Mouse (Mus musculus): Measurements from ENCODE around the gene Lcn8. TPM values are rescaled to one million over a fixed set of nuclear protein-coding genes. Genes with fewer than 3 reads are reported as not detected.

Gene Lcn8
- not detected in 2 replicates for polyA plus RNA-seq (2012; rRNA removed)

GRCm38 (mm10) chr2:25652902-25653301 is at the start of gene Lcn8:
Gene Lcn8 (plus strand): TSS chr2:25653120.

GRCm38 (mm10) chr2:25607761-25608622 is 44.9 kb upstream of the Lcn8 start, which contains the start of gene Rabl6:
Gene Rabl6 (minus strand): TSS chr2:25608521.

GRCm38 (mm10) chr2:25617578-25617977 is 35.3 kb upstream of the Lcn8 start, which contains the start of gene Ccdc183:
Gene Ccdc183 (minus strand): TSS chr2:25617678.

GRCm38 (mm10) chr2:25621229-25622200 is 31.4 kb upstream of the Lcn8 start, which contains the start of gene Tmem141:
Gene Tmem141 (minus strand): TSS chr2:25622005.

GRCm38 (mm10) chr2:25627811-25628210 is 25.1 kb upstream of the Lcn8 start, which contains the start of gene Fcna:
Gene Fcna (minus strand): TSS chr2:25628030.

GRCm38 (mm10) chr2:25657652-25658051 is 4.7 kb downstream of the Lcn8 start, which contains the start of gene Lcn5:
Gene Lcn5 (plus strand): TSS chr2:25657952.

GRCm38 (mm10) chr2:25676486-25676885 is 23.6 kb downstream of the Lcn8 start, which contains the start of gene Lcn6:
Gene Lcn6 (plus strand): TSS chr2:25676786.

GRCm38 (mm10) chr2:25682426-25682825 is 29.5 kb downstream of the Lcn8 start, which contains the start of gene Lcn10:
Gene Lcn10 (plus strand): TSS chr2:25682726.

GRCm38 (mm10) chr2:25699743-25700142 is 46.8 kb downstream of the Lcn8 start, which contains the start of gene Obp2a:
Gene Obp2a (plus strand): TSS chr2:25700043.

Other genes starting within 250 kb of the Lcn8 start
- 0.20 and 0.26 TPM in 2 replicates for gene Fut7, start 229.9 kb upstream of the Lcn8 start, polyA plus RNA-seq (2012; rRNA removed)
- gene Abca2, start 224.4 kb upstream of the Lcn8 start, polyA plus RNA-seq (2012; rRNA removed) = 42.3 and 48.1 TPM in 2 replicates
- 0.82 and 3.4 TPM in 2 replicates for gene Clic3, start 196.3 kb upstream of the Lcn8 start, polyA plus RNA-seq (2012; rRNA removed)
- 155 and 156 TPM in 2 replicates for gene Paxx, start 192.0 kb upstream of the Lcn8 start, polyA plus RNA-seq (2012; rRNA removed)
- gene Ptgds, start 183.1 kb upstream of the Lcn8 start, polyA plus RNA-seq (2012; rRNA removed) = 539 and 800 TPM in 2 replicates
- not detected in 2 replicates for gene Lcn12, start 159.2 kb upstream of the Lcn8 start, polyA plus RNA-seq (2012; rRNA removed)
- gene Fbxw5, start 152.4 kb upstream of the Lcn8 start, polyA plus RNA-seq (2012; rRNA removed) = 30.0 and 36.6 TPM in 2 replicates
- gene C8g, start 151.4 kb upstream of the Lcn8 start, polyA plus RNA-seq (2012; rRNA removed) = 2.5 and 4.0 TPM in 2 replicates
- gene Traf2, start 106.2 kb upstream of the Lcn8 start, polyA plus RNA-seq (2012; rRNA removed) = 9.5 and 10.1 TPM in 2 replicates
- gene Edf1, start 95.3 kb upstream of the Lcn8 start, polyA plus RNA-seq (2012; rRNA removed) = 200 and 205 TPM in 2 replicates
- gene Mamdc4, start 78.3 kb upstream of the Lcn8 start, polyA plus RNA-seq (2012; rRNA removed) = 2.7 and 2.8 TPM in 2 replicates
- gene Phpt1, start 77.9 kb upstream of the Lcn8 start, polyA plus RNA-seq (2012; rRNA removed) = 149 and 150 TPM in 2 replicates
- gene Ajm1, start 71.4 kb upstream of the Lcn8 start, polyA plus RNA-seq (2012; rRNA removed) = 32.4 and 41.2 TPM in 2 replicates
- 79.9 and 82.9 TPM in 2 replicates for gene Rabl6, start 44.6 kb upstream of the Lcn8 start, polyA plus RNA-seq (2012; rRNA removed)
- 0.04 TPM in 1 of 2 replicates, not detected in the other for gene Ccdc183, start 35.4 kb upstream of the Lcn8 start, polyA plus RNA-seq (2012; rRNA removed)
- 47.6 and 54.3 TPM in 2 replicates for gene Tmem141, start 31.1 kb upstream of the Lcn8 start, polyA plus RNA-seq (2012; rRNA removed)
- 1.3 and 2.2 TPM in 2 replicates for gene Fcna, start 25.1 kb upstream of the Lcn8 start, polyA plus RNA-seq (2012; rRNA removed)
- gene Lcn5, start 4.8 kb downstream of the Lcn8 start, polyA plus RNA-seq (2012; rRNA removed) = not detected in 2 replicates
- not detected in 2 replicates for gene Lcn6, start 23.7 kb downstream of the Lcn8 start, polyA plus RNA-seq (2012; rRNA removed)
- gene Lcn10, start 29.6 kb downstream of the Lcn8 start, polyA plus RNA-seq (2012; rRNA removed) = not detected in 2 replicates
- gene Obp2a, start 46.9 kb downstream of the Lcn8 start, polyA plus RNA-seq (2012; rRNA removed) = not detected in 2 replicates
- gene Bmyc, start 53.6 kb downstream of the Lcn8 start, polyA plus RNA-seq (2012; rRNA removed) = 64.8 and 76.6 TPM in 2 replicates
- not detected in 2 replicates for gene Obp2b, start 83.9 kb downstream of the Lcn8 start, polyA plus RNA-seq (2012; rRNA removed)
- gene Lcn3, start 112.4 kb downstream of the Lcn8 start, polyA plus RNA-seq (2012; rRNA removed) = not detected in 2 replicates
- not detected in 2 replicates for gene Lcn11, start 123.9 kb downstream of the Lcn8 start, polyA plus RNA-seq (2012; rRNA removed)
- not detected in 2 replicates for gene Gm13539, start 129.1 kb downstream of the Lcn8 start, polyA plus RNA-seq (2012; rRNA removed)
- gene Glt6d1, start 162.7 kb downstream of the Lcn8 start, polyA plus RNA-seq (2012; rRNA removed) = not detected in 2 replicates
- gene Lcn9, start 170.0 kb downstream of the Lcn8 start, polyA plus RNA-seq (2012; rRNA removed) = not detected in 2 replicates
- gene Sohlh1, start 194.1 kb downstream of the Lcn8 start, polyA plus RNA-seq (2012; rRNA removed) = 0.05 TPM in 1 of 2 replicates, not detected in the other
- gene Kcnt1, start 210.6 kb downstream of the Lcn8 start, polyA plus RNA-seq (2012; rRNA removed) = 90.7 and 96.1 TPM in 2 replicates